Mouse (Mus musculus): ENCODE results near the gene Kcnj3. TPM values are rescaled to one million over a fixed set of nuclear protein-coding genes. Genes with fewer than 3 reads are reported as not detected.
"Not testable (repeated sequence)": the region's sequence is repeated elsewhere in the genome, so short reads cannot be mapped to it uniquely, and the experiment has no call there.

Kcnj3 gene
- 100 to 1,000 TPM in 2 of 4 experiments, 10 to 100 TPM in 2; 89.0 to 123 (median 102) TPM for total RNA-seq (2022)

GRCm38 (mm10) chr2:55435721-55436260 is at the start of gene Kcnj3:
Gene Kcnj3 (plus strand): TSS chr2:55435970.
- DNase-seq (ENCODE audit: low spot score in 2 of 2) = peak; percentile 54 to 80

GRCm38 (mm10) chr2:55390330-55390989 is 45.3 kb upstream of the Kcnj3 start:
- no peak for DNase-seq (ENCODE audit: low spot score in 2 of 2)

- DNase-seq (ENCODE audit: low spot score in 2 of 2) = no peak
Measured at GRCm38 (mm10) chr2:55405307-55405706, 30.5 kb upstream of the Kcnj3 start.

GRCm38 (mm10) chr2:55427633-55428032 is 8.1 kb upstream of the Kcnj3 start:
- no peak for DNase-seq (ENCODE audit: low spot score in 2 of 2)

GRCm38 (mm10) chr2:55432104-55432503 is 3.7 kb upstream of the Kcnj3 start:
- DNase-seq (ENCODE audit: low spot score in 2 of 2) = no peak

- DNase-seq (ENCODE audit: low spot score in 2 of 2) = peak; percentile 24 to 33
Measured at GRCm38 (mm10) chr2:55436261-55437006, 664 bp downstream of the Kcnj3 start.

- DNase-seq (ENCODE audit: low spot score in 2 of 2) = peak; percentile 13 to 22
Measured at GRCm38 (mm10) chr2:55437007-55437949, 1.5 kb downstream of the Kcnj3 start.

- DNase-seq (ENCODE audit: low spot score in 2 of 2) = no peak
Measured at GRCm38 (mm10) chr2:55437977-55438376, 2.2 kb downstream of the Kcnj3 start.

GRCm38 (mm10) chr2:55439211-55439610 is 3.4 kb downstream of the Kcnj3 start:
- no peak for DNase-seq (ENCODE audit: low spot score in 2 of 2)

GRCm38 (mm10) chr2:55442006-55442405 is 6.2 kb downstream of the Kcnj3 start:
- no peak for DNase-seq (ENCODE audit: low spot score in 2 of 2)

GRCm38 (mm10) chr2:55447298-55447697 is 11.5 kb downstream of the Kcnj3 start:
- no peak for DNase-seq (ENCODE audit: low spot score in 2 of 2)

GRCm38 (mm10) chr2:55450774-55451173 is 15.0 kb downstream of the Kcnj3 start:
- DNase-seq (ENCODE audit: low spot score in 2 of 2) = peak in 1 of 2 experiments; percentile 52

- no peak for DNase-seq (ENCODE audit: low spot score in 2 of 2)
Measured at GRCm38 (mm10) chr2:55459195-55459594, 23.4 kb downstream of the Kcnj3 start.

GRCm38 (mm10) chr2:55469141-55469540 is 33.4 kb downstream of the Kcnj3 start:
- DNase-seq (ENCODE audit: low spot score in 2 of 2) = no peak

GRCm38 (mm10) chr2:55470006-55470405 is 34.2 kb downstream of the Kcnj3 start:
- DNase-seq (ENCODE audit: low spot score in 2 of 2) = no peak

- DNase-seq (ENCODE audit: low spot score in 2 of 2) = no peak
Measured at GRCm38 (mm10) chr2:55479511-55479910, 43.7 kb downstream of the Kcnj3 start.

GRCm38 (mm10) chr2:55479933-55480601 is 44.3 kb downstream of the Kcnj3 start:
- peak in 1 of 2 experiments; percentile 20 for DNase-seq (ENCODE audit: low spot score in 2 of 2)

- DNase-seq (ENCODE audit: low spot score in 2 of 2) = no peak
Measured at GRCm38 (mm10) chr2:55480602-55480965, 44.8 kb downstream of the Kcnj3 start.

- DNase-seq (ENCODE audit: low spot score in 2 of 2) = not testable (repeated sequence)
Measured at GRCm38 (mm10) chr2:55485500-55486129, 49.8 kb downstream of the Kcnj3 start.
